Mouse (Mus musculus): ENCODE data around the gene Mvd.

Gene Mvd

DNA sequence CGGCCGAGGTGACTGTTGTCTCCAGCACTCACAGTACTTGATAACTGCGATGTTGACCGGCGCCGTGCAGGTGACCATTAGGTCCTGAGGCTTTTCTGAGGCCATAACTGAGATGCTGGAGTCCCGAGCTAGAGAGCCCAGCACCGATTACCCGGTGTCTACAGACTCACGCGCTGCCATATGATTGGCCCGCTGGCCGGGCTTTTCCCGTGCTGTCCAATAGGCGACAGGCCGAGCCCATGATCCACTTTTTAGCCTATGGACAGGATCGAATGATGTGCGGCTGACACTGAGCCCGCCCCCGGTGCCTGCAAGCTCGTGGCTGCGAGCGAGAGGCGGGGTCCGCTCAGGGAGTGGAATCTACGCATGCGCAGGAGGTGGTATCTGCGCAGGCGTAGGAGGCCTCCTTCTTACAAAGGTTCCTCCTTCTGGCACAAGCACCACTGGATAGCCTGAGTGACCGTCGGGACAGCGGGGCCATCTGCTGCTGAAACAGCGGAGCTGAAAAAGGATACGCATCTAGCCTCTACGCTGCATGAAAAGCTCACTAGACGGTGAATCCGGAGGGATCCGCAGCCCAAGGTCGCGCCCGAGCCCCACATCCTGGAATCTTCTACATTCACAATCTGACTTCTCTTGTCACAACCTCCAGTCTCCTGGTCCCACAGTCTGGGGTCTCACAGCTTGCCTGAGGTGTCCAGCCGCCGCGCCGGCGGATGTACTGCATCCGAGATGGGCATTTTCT lies at the start of gene Mvd:
Gene Mvd (minus strand): TSS at position 161 of the 745 bp plus-strand sequence.
- peak; percentile 91 to 99 for DNase-seq (ENCODE audit: low spot score in 2 of 2)

- no peak for DNase-seq (ENCODE audit: low spot score in 2 of 2)
Observed at GRCm38 (mm10) chr8:122488387-122488786, 45.2 kb upstream of the Mvd start.

DNA sequence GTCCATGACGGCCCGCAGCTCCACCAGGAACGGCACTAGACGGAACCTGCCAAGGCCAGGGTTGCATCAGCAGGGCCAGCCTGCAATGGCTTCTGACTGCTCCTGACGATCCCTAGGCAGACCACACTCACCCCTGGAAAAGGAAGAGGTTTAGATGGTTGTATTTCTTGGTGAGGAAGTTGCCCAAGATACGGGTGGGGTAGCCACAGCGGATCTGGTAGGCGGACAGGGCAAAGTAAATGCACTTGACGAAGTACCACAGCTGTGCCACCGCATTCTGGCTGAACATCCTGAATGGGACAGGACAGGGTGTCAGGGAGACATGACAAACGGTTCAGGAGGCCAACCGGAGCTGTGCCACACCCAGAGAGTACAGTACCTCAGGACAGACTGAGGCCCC lies 41.6 kb upstream of the Mvd start:
- DNase-seq (ENCODE audit: low spot score in 2 of 2) = no peak

GRCm38 (mm10) chr8:122483877-122484276 lies 40.7 kb upstream of the Mvd start:
- no peak for DNase-seq (ENCODE audit: low spot score in 2 of 2)

DNA sequence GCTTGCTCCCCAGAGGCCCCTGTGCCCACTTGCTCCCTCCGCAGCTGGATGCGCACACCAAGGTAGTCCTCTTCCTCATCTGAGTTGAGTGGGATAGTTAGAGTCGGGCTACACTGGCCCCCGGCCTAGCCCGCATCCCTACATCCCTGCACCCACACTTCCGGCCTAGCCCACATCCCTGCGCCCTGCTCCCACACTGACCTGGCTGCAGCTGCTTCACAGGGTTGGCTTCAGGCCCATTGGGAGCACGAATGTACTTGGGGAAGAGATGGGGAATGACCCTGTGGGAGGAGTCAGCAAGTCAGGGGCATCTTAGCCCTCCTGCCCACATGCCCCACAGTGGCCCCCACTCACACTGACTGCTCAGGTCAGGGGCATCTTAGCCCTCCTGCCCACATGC lies 39.2 kb upstream of the Mvd start:
- DNase-seq (ENCODE audit: low spot score in 2 of 2) = no peak

- DNase-seq (ENCODE audit: low spot score in 2 of 2) = peak; percentile 80 to 87
Observed at GRCm38 (mm10) chr8:122475580-122476320, 32.5 kb upstream of the Mvd start, which contains the start of the genes Rnf166 and Ctu2. Rnf166 (minus strand) TSS chr8:122476064. Ctu2 (plus strand) TSS chr8:122476143.

GRCm38 (mm10) chr8:122474951-122475560 lies 31.8 kb upstream of the Mvd start:
- DNase-seq (ENCODE audit: low spot score in 2 of 2) = peak in 1 of 2 experiments; percentile 41

- no peak for DNase-seq (ENCODE audit: low spot score in 2 of 2)
Observed at GRCm38 (mm10) chr8:122473911-122474421, 30.7 kb upstream of the Mvd start.

GRCm38 (mm10) chr8:122470691-122471090 lies 27.5 kb upstream of the Mvd start:
- no peak for DNase-seq (ENCODE audit: low spot score in 2 of 2)

DNA sequence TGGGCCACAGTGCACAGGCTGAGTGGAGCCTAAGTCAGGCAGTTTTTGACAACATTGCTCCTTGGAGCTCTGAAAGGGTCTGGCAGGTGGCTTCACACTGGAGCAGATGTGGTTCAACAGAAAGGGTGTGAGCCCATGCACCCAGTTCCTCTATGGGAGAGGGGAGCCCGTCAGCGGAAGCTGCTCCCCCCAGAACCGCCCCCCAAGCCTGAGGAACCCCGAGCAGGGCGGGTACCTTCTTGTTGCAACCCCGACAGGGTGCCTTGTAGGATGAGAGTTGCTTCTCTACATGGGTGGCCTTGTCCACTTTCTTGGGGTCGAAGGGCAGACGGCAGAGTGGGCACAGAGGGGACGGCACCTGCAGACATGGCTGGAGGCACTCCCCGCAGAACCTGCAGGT lies 26.7 kb upstream of the Mvd start:
- no peak for DNase-seq (ENCODE audit: low spot score in 2 of 2)

DNA sequence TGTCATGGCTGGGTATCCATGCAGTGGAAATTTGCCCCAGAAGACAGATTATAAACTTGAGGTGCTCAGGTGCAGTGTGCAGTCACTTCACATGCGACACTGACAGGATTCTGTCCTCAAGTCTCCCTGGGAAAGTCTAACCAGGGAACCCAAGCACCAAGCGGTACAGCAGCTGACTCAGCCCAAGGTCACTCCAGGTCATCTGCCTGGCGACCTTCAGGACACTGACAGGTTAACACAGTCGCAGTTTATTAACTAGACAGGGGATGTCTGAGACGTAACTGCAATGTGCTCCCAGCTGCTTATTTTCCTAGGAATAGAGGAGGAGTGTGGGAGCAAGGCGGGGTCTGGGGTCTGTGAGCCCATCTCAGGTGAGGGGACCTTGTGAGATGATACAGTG lies 26.2 kb upstream of the Mvd start:
- no peak for DNase-seq (ENCODE audit: low spot score in 2 of 2)

GRCm38 (mm10) chr8:122467816-122468215 lies 24.6 kb upstream of the Mvd start:
- no peak for DNase-seq (ENCODE audit: low spot score in 2 of 2)

GRCm38 (mm10) chr8:122464985-122465384 lies 21.8 kb upstream of the Mvd start:
- no peak for DNase-seq (ENCODE audit: low spot score in 2 of 2)

DNA sequence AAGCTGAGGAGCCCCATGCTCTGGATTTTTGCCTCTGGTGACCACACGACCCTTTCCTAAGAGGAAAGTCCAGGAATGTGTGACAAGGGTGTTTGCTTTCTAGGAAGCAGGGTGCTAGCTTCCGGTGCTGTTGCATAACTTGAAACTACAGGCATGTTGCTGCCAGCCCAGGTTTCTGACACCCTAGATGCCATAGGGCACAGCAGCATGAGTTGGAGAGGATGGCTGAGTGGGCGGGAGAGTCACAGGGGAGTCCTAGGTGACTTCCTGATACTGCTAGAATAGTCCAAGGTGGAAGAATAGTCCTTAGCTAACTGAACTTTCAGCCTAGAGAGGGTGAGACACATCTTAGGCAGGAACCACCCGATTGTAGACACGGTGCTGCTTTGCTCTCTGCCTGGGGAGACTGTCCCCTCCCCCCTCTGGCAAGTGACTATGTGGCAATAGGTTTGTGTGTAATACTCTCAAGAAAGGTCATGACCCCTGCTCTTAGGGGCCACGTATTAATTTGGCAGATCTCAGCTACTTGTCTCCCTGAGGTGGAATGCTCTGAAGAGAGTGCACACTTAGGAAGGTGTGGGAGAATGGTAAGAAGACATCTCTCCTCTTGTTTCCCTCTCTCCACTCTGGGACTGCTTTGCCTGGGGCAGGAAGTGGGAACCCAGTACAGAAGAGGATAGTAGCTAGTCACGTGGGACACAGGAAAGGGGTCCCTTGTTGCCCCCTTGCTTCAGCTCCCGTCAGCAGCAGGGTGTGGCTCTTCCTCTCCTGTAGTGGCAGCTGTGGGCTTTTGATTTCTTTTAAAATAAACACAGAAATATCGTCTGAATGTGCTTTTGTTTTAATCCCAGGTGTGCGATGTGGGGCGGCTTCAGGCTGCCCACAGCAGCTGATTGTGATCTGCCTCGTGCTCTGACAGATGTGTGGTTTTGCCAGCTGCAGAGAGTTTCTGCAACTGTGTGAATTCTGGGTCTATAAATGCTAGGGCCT lies 20.7 kb upstream of the Mvd start:
- DNase-seq (ENCODE audit: low spot score in 2 of 2) = peak in 1 of 2 experiments; percentile 45

DNA sequence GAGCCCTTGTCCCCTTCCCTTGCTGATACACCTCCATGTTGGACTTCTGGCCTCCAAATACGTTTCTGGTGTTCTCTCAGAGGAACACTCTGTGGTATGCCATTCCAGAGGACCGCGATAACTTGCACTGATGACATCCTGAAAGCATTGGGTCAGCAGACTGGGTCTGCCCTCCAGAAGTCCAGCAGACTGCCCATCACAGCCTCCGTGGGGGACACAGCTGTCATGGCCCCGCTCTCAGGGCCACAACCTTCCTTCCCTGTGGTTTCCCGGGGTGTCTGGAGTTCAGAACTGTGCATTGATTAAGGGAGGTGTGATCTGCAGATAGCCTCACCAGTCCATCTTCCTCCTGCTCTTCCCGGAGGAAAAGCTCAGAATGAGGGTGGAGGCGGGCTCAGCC lies 19.3 kb upstream of the Mvd start:
- DNase-seq (ENCODE audit: low spot score in 2 of 2) = no peak

- DNase-seq (ENCODE audit: low spot score in 2 of 2) = no peak
Observed at GRCm38 (mm10) chr8:122461473-122462148, 18.4 kb upstream of the Mvd start.

GRCm38 (mm10) chr8:122460524-122461472 lies 17.6 kb upstream of the Mvd start, which contains the start of gene Snai3:
Snai3 (minus strand) TSS chr8:122460733.
- peak; percentile 65 to 76 for DNase-seq (ENCODE audit: low spot score in 2 of 2)

DNA sequence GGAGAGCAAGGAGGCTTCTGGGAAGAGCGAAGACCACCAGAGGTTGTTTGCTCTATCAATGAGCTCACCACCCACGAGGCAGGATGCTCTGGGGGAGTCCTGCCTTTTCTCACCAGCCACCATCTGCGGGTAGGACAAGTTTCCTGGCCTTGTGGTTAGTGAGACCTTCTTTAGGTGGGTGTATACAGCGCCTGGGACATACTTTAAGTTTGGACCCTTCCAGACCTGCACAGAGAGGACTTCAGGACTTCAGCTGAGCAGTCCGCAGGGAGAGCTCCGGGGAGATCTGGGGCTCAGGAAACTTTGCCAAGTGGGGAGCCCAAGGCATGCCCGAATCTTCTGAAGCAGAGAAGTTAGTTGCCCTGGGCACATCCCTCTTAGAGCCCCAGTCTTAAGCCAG lies 16.8 kb upstream of the Mvd start:
- DNase-seq (ENCODE audit: low spot score in 2 of 2) = no peak

DNA sequence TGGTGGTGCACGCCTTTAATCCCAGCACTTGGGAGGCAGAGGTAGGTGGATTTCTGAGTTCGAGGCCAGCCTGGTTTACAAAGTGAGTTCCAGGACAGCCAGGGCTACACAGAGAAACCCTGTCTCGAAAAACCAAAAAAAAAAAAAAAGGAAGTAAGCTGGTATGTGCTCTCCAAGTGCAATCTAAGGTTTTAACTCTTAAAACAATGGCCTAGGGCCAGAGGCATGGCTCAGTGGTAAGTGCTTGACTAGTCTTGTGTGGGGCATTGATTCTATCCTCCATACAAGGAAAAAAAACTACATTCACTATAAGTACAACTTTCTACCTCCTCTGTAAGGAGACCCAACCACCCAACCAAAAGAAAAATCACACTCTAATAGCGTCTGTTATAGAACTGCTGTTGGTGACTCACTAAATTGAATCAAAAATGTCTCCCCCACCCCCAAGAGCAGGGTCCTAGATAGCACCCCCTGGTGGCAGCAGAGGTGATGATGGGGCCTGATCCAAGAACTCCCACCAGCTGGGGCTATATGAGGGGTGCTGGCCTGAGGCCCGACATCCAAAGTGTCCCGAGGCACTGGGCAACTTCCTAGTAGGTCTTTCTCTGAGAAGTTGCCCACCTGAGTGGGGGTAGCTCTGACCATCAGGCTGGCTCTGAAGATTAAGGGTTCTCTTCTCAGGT lies 16.1 kb upstream of the Mvd start:
- DNase-seq (ENCODE audit: low spot score in 2 of 2) = no peak

Data from urinary bladder, adult 18-20 months (tissue).